Mouse (Mus musculus) midbrain, postnatal 0 days (tissue): ENCODE measurements at regions not wholly inside any gene's neighbourhood (a gene's known extent, or its start where the extent isn't known, plus 50 kb on each side); places are given as distances from the start of the nearest gene placed in this dataset.

ENCODE experiments used
- ATAC-seq: fragments of 200-750 bp; cut with Nextera tagmentation; 2 replicates; pipeline ENCODE4 v1.8.0; 2017; ENCODE audit warnings: moderate number of reproducible peaks, mild to moderate bottlenecking, moderate TSS enrichment, moderate library complexity; ENCODE audit not compliant: low FRiP score
- DNase-seq: peaks from one replicate; pipeline ENCODE4 v3.0.0-alpha.2; 2015; ENCODE audit warnings: low spot score
- H3K27ac ChIP-seq: fragments of 300-500 bp; sonication (generic); 2 replicates; pipeline ENCODE4 v1.5.1; 2014; ENCODE audit warnings: low read depth, mild to moderate bottlenecking, low read length, mixed read lengths
- H3K27me3 ChIP-seq: fragments of 300-500 bp; sonication (generic); 2 replicates; pipeline ENCODE4 v1.6.1; 2014; ENCODE audit warnings: low read length, control low read depth, mixed read lengths; ENCODE audit not compliant: insufficient read depth
- H3K36me3 ChIP-seq: fragments of 300-500 bp; sonication (generic); 2 replicates; pipeline ENCODE4 v1.6.1; 2014; ENCODE audit warnings: low read length, control low read depth, mixed read lengths; ENCODE audit not compliant: insufficient read depth
- H3K4me1 ChIP-seq: fragments of 300-500 bp; sonication (generic); 2 replicates; pipeline ENCODE4 v1.6.1; 2014; ENCODE audit warnings: mild to moderate bottlenecking, control low read depth, antibody characterized with exemption, low read length, mixed read lengths; ENCODE audit not compliant: insufficient read depth
- H3K4me2 ChIP-seq: fragments of 300-500 bp; sonication (generic); 2 replicates; pipeline ENCODE4 v1.6.1; 2014; ENCODE audit warnings: low read depth, mild to moderate bottlenecking, low read length, mixed read lengths; ENCODE audit not compliant: poor library complexity, severe bottlenecking
- H3K4me3 ChIP-seq: fragments of 300-500 bp; sonication (generic); 2 replicates; pipeline ENCODE4 v1.5.1; 2014; ENCODE audit warnings: low read depth, mild to moderate bottlenecking, low read length, moderate library complexity
- H3K9ac ChIP-seq: fragments of 300-500 bp; sonication (generic); replicated peaks from 2 replicates; pipeline ENCODE4 v1.6.1; 2014; ENCODE audit warnings: mild to moderate bottlenecking, low read length, moderate library complexity, mixed read lengths; ENCODE audit not compliant: poor library complexity, severe bottlenecking
- H3K9me3 ChIP-seq: fragments of 300-500 bp; sonication (generic); 2 replicates; pipeline ENCODE4 v1.6.1; 2016; ENCODE audit warnings: low read length, control low read depth
- CTCF ChIP-seq: IDR thresholded peaks from 2 replicates; pipeline ENCODE4 v1.5.1; 2016; ENCODE audit warnings: antibody characterized with exemption, mild to moderate bottlenecking
- WGBS: fragments of 180-500 bp; shearing (Covaris S2); extraction: QIAGEN DNeasy Blood & Tissue Kit; methylation state at CpG from one replicate; pipeline ENCODE4 v1.1.7; 2014; 5-methylcytosine and 5-hydroxymethylcytosine counted together

GRCm38 (mm10) chr10:83984697-83985415 is 262.2 kb downstream of the 1500009L16Rik start:
- TF ChIP-seq CTCF = no peak
- Histone ChIP-seq H3K9ac (no peak overlapping the region), H3K27me3 (no peaks in the 10 kb centered on the region), H3K4me3 (no peak overlapping the region), H3K4me1 (no peaks in the 10 kb centered on the region), H3K27ac (no peak overlapping the region), H3K36me3 (no peaks in the 10 kb centered on the region), H3K4me2 (no peak overlapping the region), H3K9me3 (no peaks in the 10 kb centered on the region)
- WGBS = 56% methylated on average over 12 of the region's 12 CpGs
- no peak for ATAC-seq
- DNase-seq = peak; percentile 23

- Histone ChIP-seq H3K36me3 (no peaks in the 10 kb centered on the region), H3K9me3 (no peaks in the 10 kb centered on the region), H3K9ac (no peak overlapping the region), H3K4me1 (no peaks in the 10 kb centered on the region), H3K4me2 (no peak overlapping the region), H3K27me3 (no peaks in the 10 kb centered on the region), H3K27ac (no peak overlapping the region), H3K4me3 (no peak overlapping the region)
- ATAC-seq = no peak
- WGBS = 84% methylated on average over 11 of the region's 11 CpGs
- no peak for TF ChIP-seq CTCF
- DNase-seq = peak; percentile 5
Measured at GRCm38 (mm10) chr10:83992577-83993305, 270.1 kb downstream of the 1500009L16Rik start.

GRCm38 (mm10) chr10:83995026-83995600 is 272.4 kb downstream of the 1500009L16Rik start:
- no peak overlapping the region for H3K4me3 ChIP-seq
- WGBS = 73% methylated on average over 6 of the region's 6 CpGs
- H3K4me1 ChIP-seq = no peaks in the 10 kb centered on the region
- ATAC-seq (no peak), DNase-seq (no peak)
- no peaks in the 10 kb centered on the region for H3K27me3 ChIP-seq
- no peak overlapping the region for H3K9ac ChIP-seq
- no peak overlapping the region for H3K27ac ChIP-seq
- TF ChIP-seq CTCF = no peak
- no peak overlapping the region for H3K4me2 ChIP-seq
- H3K36me3 ChIP-seq = no peaks in the 10 kb centered on the region
- no peaks in the 10 kb centered on the region for H3K9me3 ChIP-seq

GRCm38 (mm10) chr10:83995913-83996312 is 273.2 kb downstream of the 1500009L16Rik start:
- Histone ChIP-seq H3K4me2 (no peak overlapping the region), H3K36me3 (no peaks in the 10 kb centered on the region), H3K9ac (no peak overlapping the region), H3K27ac (no peak overlapping the region), H3K4me3 (no peak overlapping the region), H3K4me1 (no peaks in the 10 kb centered on the region), H3K9me3 (no peaks in the 10 kb centered on the region), H3K27me3 (no peaks in the 10 kb centered on the region)
- no peak for DNase-seq
- TF ChIP-seq CTCF = no peak
- WGBS = 83% methylated on average over 4 of the region's 4 CpGs
- no peak for ATAC-seq

GRCm38 (mm10) chr10:83996489-83996888 is 273.8 kb downstream of the 1500009L16Rik start:
- H3K4me1 ChIP-seq = no peaks in the 10 kb centered on the region
- 85% methylated on average over 2 of the region's 2 CpGs for WGBS
- ATAC-seq (no peak), DNase-seq (peak; percentile 37)
- H3K9ac ChIP-seq = no peak overlapping the region
- no peak overlapping the region for H3K4me3 ChIP-seq
- H3K27ac ChIP-seq = no peak overlapping the region
- H3K36me3 ChIP-seq = no peaks in the 10 kb centered on the region
- TF ChIP-seq CTCF = peak; percentile 51
- no peaks in the 10 kb centered on the region for H3K9me3 ChIP-seq
- no peak overlapping the region for H3K4me2 ChIP-seq
- no peaks in the 10 kb centered on the region for H3K27me3 ChIP-seq
